Mouse (Mus musculus) bone marrow, adult 2 months (tissue): Measurements from ENCODE around the gene Fubp1. TPM values are rescaled to one million over a fixed set of nuclear protein-coding genes. Genes with fewer than 3 reads are reported as not detected.

ENCODE experiments used
- H3K27ac ChIP-seq: fragments of 200-500 bp; 2 replicates; pipeline ENCODE4 v1.5.1; 2012; ENCODE audit warnings: low read depth, mild to moderate bottlenecking, control low read depth, inconsistent platforms, low read length; ENCODE audit not compliant: control insufficient read depth, poor library complexity, insufficient read depth
- H3K4me1 ChIP-seq: fragments of 200-500 bp; 2 replicates; pipeline ENCODE4 v1.6.1; 2011; ENCODE audit warnings: low read length; ENCODE audit not compliant: control insufficient read depth, insufficient read depth
- H3K4me3 ChIP-seq: fragments of 200-500 bp; replicated peaks from 2 replicates; pipeline ENCODE3; 2011; ENCODE audit warnings: mild to moderate bottlenecking, low read depth, low read length, control low read depth; ENCODE audit not compliant: control insufficient read depth
- CTCF ChIP-seq: fragments of 200-500 bp; IDR thresholded peaks from 2 replicates; pipeline ENCODE4 v1.5.1; 2011; ENCODE audit warnings: low read length, control low read depth; ENCODE audit not compliant: control insufficient read depth, insufficient read depth
- POLR2A ChIP-seq: fragments of 200-500 bp; IDR thresholded peaks from 2 replicates; pipeline ENCODE4 v1.6.1; 2011; ENCODE audit warnings: low read depth, mild to moderate bottlenecking, control low read depth, low read length, borderline replicate concordance; ENCODE audit not compliant: control insufficient read depth
- WGBS: fragments of 180-500 bp; shearing (Covaris S2); methylation state at CpG from one replicate; pipeline ENCODE4 v1.1.7; 2018; 5-methylcytosine and 5-hydroxymethylcytosine counted together
- polyA plus RNA-seq: library from polyadenylated mRNA; stranded (reverse); fragments of >200 nt; gene quantifications from 2 replicates; pipeline ENCODE4 v1.2.4, GENCODE M21; 2011; ENCODE audit warnings: low replicate concordance; ENCODE audit not compliant: missing spikeins, insufficient read depth, insufficient read length

Gene Fubp1
- polyA plus RNA-seq, result 47.1 and 78.2 TPM in 2 replicates

DNA sequence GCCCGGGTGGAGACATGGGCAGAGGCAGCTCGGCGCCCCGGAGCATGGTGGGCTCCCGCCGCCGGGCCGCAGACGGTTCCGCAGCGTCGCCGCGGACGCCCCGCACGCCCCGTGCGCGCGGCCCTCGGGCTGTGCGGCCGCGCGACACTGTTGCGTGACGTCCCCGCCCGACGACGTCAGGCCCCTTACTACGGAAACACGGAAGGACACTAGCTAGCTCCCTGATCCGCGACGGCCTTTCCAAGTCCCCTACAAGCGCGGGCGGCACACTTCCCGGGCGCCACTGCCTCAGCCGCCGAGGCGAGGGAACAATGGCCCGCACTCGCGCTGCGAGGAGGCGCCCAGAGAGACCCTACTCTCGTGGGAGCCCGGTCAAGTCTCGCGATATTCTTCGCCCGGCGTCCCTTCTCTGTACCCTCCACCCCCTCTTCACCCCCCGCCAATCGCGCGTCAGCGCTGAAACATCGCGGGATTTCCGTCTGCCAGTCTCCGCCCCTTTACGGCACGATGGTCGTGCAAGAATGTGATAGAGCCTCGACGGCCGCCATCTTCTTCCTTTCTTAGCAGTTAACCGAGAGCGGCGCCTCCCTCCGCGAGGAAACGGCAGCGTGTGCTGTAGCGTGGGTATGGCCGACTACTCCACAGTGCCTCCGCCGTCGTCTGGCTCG is at the start of gene Fubp1, which contains the start of gene Dnajb4:
Gene Fubp1, plus strand, starts transcription at position 456 of the 668 bp plus-strand sequence.
Gene Dnajb4, minus strand, starts transcription at position 336 of the 668 bp plus-strand sequence.
- under 1% methylated on average over 85 of the region's 85 CpGs for WGBS
- Histone ChIP-seq H3K27ac (peak within 1 kb of the TSS; percentile 98), H3K4me3 (peak within 1 kb of the TSS; percentile 97)

DNA sequence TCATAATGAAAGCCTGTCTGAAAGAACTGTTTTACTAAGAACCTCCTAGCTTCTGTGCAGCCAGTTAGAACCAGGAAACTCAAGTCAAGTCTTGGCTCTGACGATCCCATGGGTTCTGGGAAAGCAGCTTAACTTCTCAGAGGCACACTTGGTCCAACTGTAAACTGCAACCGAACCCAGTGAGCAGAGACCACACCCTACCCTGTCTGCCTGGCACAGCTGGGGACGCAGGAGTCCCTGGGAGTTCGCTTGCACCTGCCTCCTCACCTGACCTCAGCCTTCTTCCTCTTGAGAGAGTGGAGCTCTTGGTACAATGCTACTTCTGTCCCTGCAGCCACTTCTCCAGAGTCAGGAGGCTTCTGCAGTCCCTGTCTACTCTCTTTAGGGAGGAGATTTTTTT is 49.6 kb upstream of the Fubp1 start:
- TF ChIP-seq POLR2A (no peak), CTCF (no peak)
- no peaks in the 10 kb centered on the region for H3K4me1 ChIP-seq
- no peak overlapping the region for H3K27ac ChIP-seq
- 46% methylated on average over 4 of the region's 4 CpGs for WGBS
- no peak overlapping the region for H3K4me3 ChIP-seq

More for the DNA sequence above, at the start of gene Fubp1, which contains the start of gene Dnajb4:
- TF ChIP-seq POLR2A (peak; percentile 98), CTCF (no peak)
- H3K4me1 ChIP-seq, result peaks cover 6% of the 10 kb centered on the region; the same call in 1 of the 2 replicates

DNA sequence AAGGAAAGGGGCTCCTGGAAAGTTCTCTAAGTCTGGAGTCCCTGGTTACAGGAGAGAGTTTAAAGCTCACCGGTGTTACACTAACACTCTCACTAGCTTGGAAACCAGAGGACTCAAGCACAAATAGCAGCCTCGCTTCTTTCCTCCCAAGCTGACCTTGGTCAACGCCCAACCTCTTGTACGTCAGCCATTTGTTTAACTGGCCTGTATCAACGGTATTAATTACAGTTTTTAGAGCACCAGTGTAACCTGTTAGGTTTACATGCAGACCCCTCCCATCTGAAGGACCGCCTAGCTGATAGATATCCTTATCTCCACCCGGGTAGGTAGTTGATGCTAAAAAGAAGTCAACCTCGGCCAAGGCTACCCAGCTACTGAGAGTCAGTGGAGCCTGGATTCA is 46.9 kb upstream of the Fubp1 start:
- Histone ChIP-seq H3K4me3 (no peak overlapping the region), H3K4me1 (no peaks in the 10 kb centered on the region), H3K27ac (no peak overlapping the region)
- no peak for TF ChIP-seq POLR2A
- no peak for TF ChIP-seq CTCF
- 86% methylated on average over 8 of the region's 8 CpGs for WGBS

DNA sequence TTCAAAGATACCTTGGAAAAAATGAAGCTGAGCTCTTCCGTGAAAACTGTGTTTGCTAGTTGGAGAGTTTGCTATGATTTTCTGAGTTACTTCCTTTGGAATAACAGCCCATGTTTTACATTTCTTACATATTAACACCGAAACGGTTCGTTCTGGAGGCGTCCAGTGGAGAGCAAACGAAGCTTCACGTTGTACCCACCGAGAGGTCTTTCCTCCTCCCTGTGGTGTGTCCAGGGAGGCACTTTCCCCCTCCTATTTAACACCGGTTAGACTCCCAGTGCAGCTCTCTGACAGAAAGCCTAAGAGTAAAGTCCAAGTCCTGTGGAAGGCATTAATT is 45.2 kb upstream of the Fubp1 start:
- Histone ChIP-seq H3K4me3 (no peak overlapping the region), H3K27ac (no peak overlapping the region), H3K4me1 (no peaks in the 10 kb centered on the region)
- 54% methylated on average over 9 of the region's 9 CpGs for WGBS
- TF ChIP-seq CTCF (no peak), POLR2A (no peak)

DNA sequence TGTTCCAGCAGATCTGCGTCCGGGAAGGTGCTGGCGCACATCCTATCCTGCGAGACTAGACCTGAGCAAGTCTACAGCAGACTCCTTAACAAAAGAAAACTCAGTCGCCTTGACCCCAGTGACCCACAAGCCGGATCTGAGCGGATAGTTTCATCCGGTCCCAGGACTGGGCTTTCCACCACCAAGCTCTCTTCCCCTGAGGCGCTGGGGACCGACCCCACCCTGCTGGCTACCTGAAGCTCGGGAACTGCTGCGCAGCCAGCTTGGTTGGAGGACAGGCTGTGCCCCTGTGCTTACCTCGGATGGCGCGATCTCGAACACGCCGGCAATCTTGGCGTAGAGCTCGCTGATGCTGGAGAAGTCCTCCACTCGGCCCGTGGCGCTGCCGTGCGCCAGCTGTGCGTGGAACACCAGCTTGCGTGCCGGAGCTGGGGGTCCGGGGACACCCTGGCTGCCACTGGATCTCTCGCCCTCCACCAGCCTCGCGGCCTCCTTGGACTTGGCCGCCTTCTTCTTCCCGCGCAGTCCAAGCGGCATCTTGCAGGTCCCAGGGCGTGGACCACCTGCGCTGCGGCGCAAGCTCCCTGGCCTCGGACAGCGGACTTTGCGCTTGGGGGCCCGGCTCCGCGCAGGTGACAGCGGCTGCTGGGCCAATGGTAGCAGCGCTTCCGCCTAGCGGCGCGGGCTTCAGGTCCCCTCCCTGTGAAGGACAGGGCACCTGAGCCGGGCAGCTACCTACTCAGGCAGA is 44.7 kb upstream of the Fubp1 start:
- peak overlapping the region; percentile 0 for H3K4me3 ChIP-seq
- H3K4me1 ChIP-seq, result no peaks in the 10 kb centered on the region
- 5% methylated on average over 53 of the region's 53 CpGs for WGBS
- no peak overlapping the region; the same call in 1 of the 2 replicates for H3K27ac ChIP-seq
- TF ChIP-seq POLR2A, result no peak
- no peak for TF ChIP-seq CTCF

DNA sequence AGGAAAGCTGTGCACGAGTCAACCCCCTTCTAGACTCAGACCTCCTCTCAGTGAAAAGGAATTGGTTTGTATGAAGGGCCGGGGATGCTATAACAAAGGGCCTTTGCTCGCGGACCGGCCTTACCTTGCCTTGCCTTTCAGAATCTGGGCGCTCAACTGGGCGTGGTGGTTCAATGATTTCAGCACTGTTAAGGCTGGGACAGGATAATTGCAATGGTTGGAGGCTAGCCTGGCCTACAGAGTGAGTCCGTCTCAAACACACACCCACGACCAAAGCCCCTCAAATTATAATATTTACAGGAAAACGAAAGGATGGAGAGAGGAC is 44.2 kb upstream of the Fubp1 start, which contains the start of gene Gipc2:
Gene Gipc2, minus strand, starts transcription at position 132 of the 325 bp plus-strand sequence.
- TF ChIP-seq CTCF (no peak), POLR2A (no peak)
- Histone ChIP-seq H3K4me1 (no peaks in the 10 kb centered on the region), H3K27ac (no peak within 1 kb of the TSS; the same call in 1 of the 2 replicates), H3K4me3 (peak within 1 kb of the TSS; percentile 0)
- 12% methylated on average over 10 of the region's 10 CpGs for WGBS

DNA sequence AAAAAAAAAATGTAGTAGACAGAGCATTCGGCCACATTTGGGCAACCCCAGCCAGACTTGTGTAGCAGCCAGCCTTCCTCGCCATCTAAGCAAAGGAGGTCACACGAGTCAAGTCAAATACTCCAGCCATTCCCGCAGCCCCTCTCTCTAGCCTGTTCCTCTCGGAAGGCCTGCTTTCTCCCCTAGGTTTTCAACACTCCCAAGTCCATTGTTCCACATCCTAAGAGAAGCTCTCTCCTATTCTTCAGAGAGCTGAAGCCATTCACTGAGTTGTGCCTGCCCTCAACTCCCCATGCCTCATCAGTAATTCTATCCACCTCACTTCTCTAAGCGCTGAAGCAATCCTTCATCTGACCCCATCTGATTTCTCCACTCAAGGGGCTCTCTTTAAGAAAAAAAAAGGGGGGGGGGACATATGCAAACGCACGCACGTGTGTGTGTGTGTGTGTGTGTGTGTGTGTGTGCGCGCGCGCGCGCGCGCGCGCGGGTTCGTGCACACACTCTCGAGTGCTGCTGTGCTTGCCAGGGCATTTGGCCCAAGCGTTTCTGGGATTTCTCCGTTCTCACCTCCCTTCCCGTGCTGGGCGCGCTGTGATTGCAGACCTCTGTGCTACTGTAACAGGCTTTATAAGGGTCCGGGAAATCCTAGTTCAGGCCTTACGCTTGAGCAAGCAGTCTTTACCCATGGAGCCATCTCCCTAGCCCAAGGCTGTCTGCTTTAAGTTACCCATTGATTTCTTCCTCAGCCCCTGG is 43.3 kb upstream of the Fubp1 start:
- no peaks in the 10 kb centered on the region for H3K4me1 ChIP-seq
- TF ChIP-seq CTCF (no peak), POLR2A (no peak)
- WGBS, result 30% methylated on average over 29 of the region's 29 CpGs
- no peak overlapping the region for H3K27ac ChIP-seq
- no peak overlapping the region for H3K4me3 ChIP-seq

DNA sequence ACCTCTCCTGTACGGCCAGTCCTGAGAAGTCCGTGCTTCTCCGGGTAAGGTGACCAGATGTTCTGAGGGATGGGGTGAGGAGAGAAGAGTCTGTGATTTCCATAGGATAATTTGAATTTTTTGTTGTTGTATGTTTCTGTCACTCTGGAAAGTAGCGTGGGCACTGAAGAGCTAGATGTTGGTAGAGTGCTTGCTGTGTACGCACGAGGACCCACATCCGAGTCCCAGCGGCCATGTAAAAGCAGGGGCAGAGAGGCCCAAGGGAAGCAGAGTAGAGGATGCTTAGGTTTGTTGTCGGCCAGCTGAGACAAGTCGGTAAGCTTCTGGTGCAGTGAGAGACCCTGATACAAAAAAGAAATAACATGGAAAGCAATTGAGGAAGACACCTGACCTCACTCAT is 42.2 kb upstream of the Fubp1 start:
- WGBS, result 87% methylated on average over 10 of the region's 10 CpGs
- Histone ChIP-seq H3K4me1 (no peaks in the 10 kb centered on the region), H3K4me3 (no peak overlapping the region), H3K27ac (no peak overlapping the region)
- no peak for TF ChIP-seq CTCF
- no peak for TF ChIP-seq POLR2A
